Mouse (Mus musculus) thymus, adult 2 months (tissue): ENCODE data around the gene Nptxr. TPM values are rescaled to one million over a fixed set of nuclear protein-coding genes. Genes with fewer than 3 reads are reported as not detected.
"Not testable (repeated sequence)": the region's sequence is repeated elsewhere in the genome, so short reads cannot be mapped to it uniquely, and the experiment has no call there.

Source experiments
- DNase-seq: peaks from one replicate; pipeline ENCODE4 v3.0.0; 2021
- H3K27ac ChIP-seq: fragments of 200-500 bp; 2 replicates; pipeline ENCODE4 v1.5.1; 2012; ENCODE audit warnings: low read length, control low read depth; ENCODE audit not compliant: control insufficient read depth, insufficient read depth
- H3K27me3 ChIP-seq: fragments of 200-500 bp; 2 replicates; pipeline ENCODE4 v1.6.1; 2012; ENCODE audit warnings: mild to moderate bottlenecking, low read length, moderate library complexity, mixed read lengths; ENCODE audit not compliant: control insufficient read depth, insufficient read depth
- H3K36me3 ChIP-seq: fragments of 200-500 bp; 2 replicates; pipeline ENCODE4 v1.6.1; 2012; ENCODE audit warnings: mild to moderate bottlenecking, low read length, moderate library complexity; ENCODE audit not compliant: control insufficient read depth, insufficient read depth
- H3K4me1 ChIP-seq: fragments of 200-500 bp; replicated peaks from 2 replicates; pipeline ENCODE4 v1.6.1; 2012; ENCODE audit warnings: low read length; ENCODE audit not compliant: control insufficient read depth, insufficient read depth
- H3K4me3 ChIP-seq: fragments of 200-500 bp; 2 replicates; pipeline ENCODE4 v1.5.1; 2012; ENCODE audit warnings: mild to moderate bottlenecking, low read length, control low read depth, moderate library complexity; ENCODE audit not compliant: control insufficient read depth, insufficient read depth
- CTCF ChIP-seq: fragments of 200-500 bp; IDR thresholded peaks from 2 replicates; pipeline ENCODE4 v1.5.1; 2012; ENCODE audit warnings: mild to moderate bottlenecking, control low read depth, low read length, moderate library complexity, borderline replicate concordance; ENCODE audit not compliant: control insufficient read depth, poor library complexity, insufficient read depth; ENCODE audit errors: extremely low read depth
- POLR2A ChIP-seq: fragments of 200-500 bp; IDR thresholded peaks from 2 replicates; pipeline ENCODE4 v1.6.1; 2012; ENCODE audit warnings: mild to moderate bottlenecking, low read length, control low read depth, moderate library complexity; ENCODE audit not compliant: control insufficient read depth, poor library complexity, insufficient read depth; ENCODE audit errors: extremely low read depth
- WGBS: fragments of 180-500 bp; shearing (Covaris S2); methylation state at CpG from one replicate; pipeline ENCODE4 v1.1.7; 2018; 5-methylcytosine and 5-hydroxymethylcytosine counted together
- polyA plus RNA-seq: library from polyadenylated mRNA; depleted of rRNA; stranded (reverse); fragments of >200 nt; gene quantifications from 2 replicates; pipeline ENCODE4 v1.2.3, GENCODE M21; 2012

The Nptxr gene
- polyA plus RNA-seq, 1 experiment, result 1.2 TPM

DNA sequence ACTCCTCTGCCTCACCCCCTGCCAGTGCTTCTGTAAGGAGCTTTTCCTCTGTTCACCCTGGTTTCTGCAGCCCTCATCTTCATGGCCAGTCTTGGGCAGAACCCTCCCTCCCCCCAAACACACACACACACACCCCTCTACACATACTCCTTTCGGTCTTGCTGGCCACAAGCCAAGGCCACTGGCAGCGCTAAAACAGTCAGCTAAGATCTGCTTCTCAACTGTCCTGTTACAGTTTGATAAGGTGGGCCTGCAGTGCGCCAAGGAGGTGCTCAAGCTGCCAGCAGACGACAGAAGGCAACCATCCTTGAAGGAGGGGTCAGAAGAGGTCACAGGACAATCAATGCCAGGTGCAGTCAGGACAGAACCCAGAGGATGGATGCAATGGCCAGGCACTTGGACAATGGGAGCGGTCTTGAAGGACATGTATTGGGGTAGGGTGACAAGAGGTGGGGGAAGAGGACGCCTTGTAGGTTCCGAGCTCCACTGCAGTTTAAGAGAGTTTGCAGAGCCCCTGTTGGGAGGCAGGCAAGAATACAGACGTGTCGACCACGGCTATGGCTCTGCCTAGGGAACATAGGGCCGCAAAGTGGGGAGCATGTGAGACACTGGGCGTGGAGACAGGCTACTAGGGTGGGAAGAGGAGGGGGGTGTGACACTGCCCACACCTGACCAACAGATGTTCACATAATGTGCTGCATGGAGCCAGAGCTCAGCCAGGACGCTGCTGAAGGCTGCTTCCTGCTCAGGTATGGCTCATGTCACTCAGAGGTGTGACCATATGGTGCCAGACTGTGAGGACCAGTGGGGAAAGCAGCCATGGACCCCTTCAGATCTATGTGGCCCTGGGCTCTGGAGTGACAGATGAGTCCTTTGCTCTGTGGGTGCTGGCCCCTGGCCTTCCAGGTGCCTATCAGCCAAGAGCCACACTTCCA, 18.0 kb upstream of the Nptxr start:
- no peak for TF ChIP-seq CTCF
- no peak for TF ChIP-seq POLR2A

DNA sequence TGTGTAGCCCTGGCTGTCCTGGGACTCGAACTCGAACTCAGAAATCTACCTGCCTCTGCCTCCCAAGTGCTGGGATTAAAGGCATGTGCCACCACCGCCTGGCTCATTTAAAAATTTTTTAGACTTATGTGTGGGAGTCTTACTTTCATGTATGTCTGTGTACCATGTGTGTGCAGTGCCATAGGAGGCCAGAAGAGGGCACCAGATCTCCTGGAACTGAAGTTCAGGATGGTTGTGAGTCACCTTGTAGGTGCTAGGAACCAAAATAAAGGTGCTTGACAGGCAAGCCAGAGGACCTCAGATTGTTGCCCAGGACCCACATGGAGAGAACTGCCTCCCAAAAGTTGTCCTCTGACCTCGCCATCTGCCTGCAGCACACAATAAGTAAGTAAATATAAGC, 13.8 kb upstream of the Nptxr start:
- H3K4me3 ChIP-seq, result no peak overlapping the region
- WGBS, result 88% methylated on average over 4 of the region's 4 CpGs
- H3K4me1 ChIP-seq, result no peaks in the 10 kb centered on the region
- no peaks in the 10 kb centered on the region; the same call in 1 of the 2 replicates for H3K27me3 ChIP-seq
- H3K27ac ChIP-seq, result no peak overlapping the region
- DNase-seq, result no peak
- TF ChIP-seq CTCF, result no peak
- no peak for TF ChIP-seq POLR2A
- peaks cover 3% of the 10 kb centered on the region; the same call in 1 of the 2 replicates for H3K36me3 ChIP-seq

More for the DNA sequence above, 18.0 kb upstream of the Nptxr start:
- DNase-seq, result no peak
- 90% methylated on average over 13 of the region's 13 CpGs for WGBS
- Histone ChIP-seq H3K4me3 (no peak overlapping the region), H3K4me1 (0 out of 2 replicates have a peak, but pooled peaks cover 2% of the 10 kb centered on the region), H3K27me3 (no peaks in the 10 kb centered on the region), H3K27ac (no peak overlapping the region), H3K36me3 (peaks cover 17% of the 10 kb centered on the region)

DNA sequence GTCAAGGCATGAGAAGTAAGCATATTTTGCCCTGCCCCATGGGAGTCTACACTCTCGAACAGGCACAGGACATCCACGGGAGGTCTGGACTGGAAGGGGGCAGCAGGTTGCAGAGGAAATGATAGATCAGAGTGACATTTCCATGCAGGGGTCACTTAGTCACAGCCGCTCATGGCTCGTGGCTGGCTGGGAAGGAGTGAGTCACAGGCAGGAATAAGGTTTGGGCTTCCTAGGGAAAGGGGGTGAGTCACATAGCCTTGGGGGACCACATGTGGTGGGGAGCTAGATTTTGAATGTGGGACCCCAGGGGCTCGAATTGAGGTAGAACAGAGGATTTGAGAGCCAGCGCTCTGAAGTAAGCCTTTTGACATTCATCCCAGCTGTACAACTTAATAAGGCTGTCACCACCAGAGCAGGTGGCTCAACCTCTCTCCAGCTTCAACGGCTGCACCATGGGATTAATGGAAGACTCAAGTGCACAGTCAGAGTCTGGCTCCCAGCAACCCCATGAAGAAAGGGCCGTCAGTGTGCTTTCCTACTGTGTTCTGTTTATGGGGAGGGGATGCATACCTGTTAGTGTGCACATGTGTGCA, 9.2 kb upstream of the Nptxr start:
- no peak for DNase-seq
- Histone ChIP-seq H3K4me1 (no peaks in the 10 kb centered on the region), H3K4me3 (no peak overlapping the region), H3K36me3 (no peaks in the 10 kb centered on the region), H3K27ac (no peak overlapping the region), H3K27me3 (no peaks in the 10 kb centered on the region; the same call in 1 of the 2 replicates)
- no peak for TF ChIP-seq POLR2A
- WGBS, result 50% methylated on average over 8 of the region's 8 CpGs

DNA sequence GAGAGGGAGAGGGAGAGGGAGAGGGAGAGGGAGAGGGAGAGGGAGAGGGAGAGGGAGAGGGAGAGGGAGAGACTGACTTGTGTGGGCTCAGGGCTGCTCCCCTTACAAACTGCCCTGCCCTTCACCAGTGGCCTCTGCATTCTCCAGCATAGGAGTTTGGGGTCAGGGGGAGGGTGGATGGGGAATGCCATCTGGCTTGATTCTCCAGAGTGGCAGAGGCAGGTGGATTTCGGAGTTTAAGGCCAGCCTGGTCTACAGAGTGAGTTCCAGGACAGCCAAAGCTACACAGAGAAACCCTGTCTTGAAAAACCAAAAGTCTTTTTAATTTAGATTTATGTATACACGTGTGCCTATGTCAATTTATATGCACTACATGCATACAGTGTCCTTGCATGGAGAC, 8.3 kb upstream of the Nptxr start:
- not testable (repeated sequence) for H3K27ac ChIP-seq, H3K36me3 ChIP-seq, H3K4me1 ChIP-seq, DNase-seq, H3K4me3 ChIP-seq, H3K27me3 ChIP-seq
- WGBS, result 69% methylated on average over 2 of the region's 2 CpGs

DNA sequence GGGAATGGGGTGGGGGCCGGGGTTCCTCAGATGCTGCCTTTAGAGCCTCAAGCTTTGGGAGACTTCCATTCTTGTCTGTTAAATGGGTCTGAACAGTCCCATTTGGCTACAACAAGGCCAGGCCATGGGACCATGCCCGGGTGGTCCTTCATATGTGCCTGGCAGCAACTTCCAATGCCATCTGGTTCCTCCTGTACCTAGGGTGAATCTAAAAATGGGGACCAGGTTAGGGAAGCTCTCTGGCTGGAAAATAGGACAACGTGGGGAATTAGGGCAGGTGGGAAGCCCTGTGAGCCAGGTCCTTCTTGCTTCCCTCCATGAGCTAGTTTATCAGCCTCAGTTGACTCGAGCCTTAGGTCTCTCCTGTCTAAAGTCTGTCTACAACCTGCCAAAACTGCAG, 6.4 kb upstream of the Nptxr start:
- no peak overlapping the region for H3K27ac ChIP-seq
- no peaks in the 10 kb centered on the region for H3K4me1 ChIP-seq
- H3K27me3 ChIP-seq, result peaks cover 3% of the 10 kb centered on the region; the same call in 1 of the 2 replicates
- no peak overlapping the region for H3K4me3 ChIP-seq
- 72% methylated on average over 4 of the region's 4 CpGs for WGBS
- no peak for DNase-seq
- H3K36me3 ChIP-seq, result no peaks in the 10 kb centered on the region
- TF ChIP-seq CTCF, result no peak
- no peak for TF ChIP-seq POLR2A

DNA sequence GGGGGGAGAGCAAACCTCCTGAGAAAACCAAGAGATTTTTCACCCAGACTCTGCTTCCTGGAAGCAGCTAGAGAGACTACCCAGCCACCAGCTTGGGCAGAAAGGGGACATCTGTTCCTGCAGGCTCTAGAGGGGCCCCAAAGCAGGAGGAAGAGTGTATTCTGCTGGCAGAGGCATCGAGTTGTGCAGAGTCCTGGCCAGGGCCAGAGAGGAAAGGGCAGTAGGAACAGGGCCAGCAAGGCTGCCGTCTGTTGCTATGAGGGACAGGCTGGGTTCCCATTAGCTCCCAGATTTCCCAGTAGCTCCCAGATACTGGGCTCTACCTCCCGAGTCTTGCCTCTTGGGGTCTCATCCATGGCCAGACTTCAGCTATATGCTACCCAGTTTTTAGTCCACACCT, 5.5 kb upstream of the Nptxr start:
- TF ChIP-seq POLR2A (no peak), CTCF (no peak)
- Histone ChIP-seq H3K27ac (no peak overlapping the region), H3K4me3 (no peak overlapping the region), H3K4me1 (no peaks in the 10 kb centered on the region), H3K36me3 (no peaks in the 10 kb centered on the region), H3K27me3 (peaks cover 11% of the 10 kb centered on the region)
- no peak for DNase-seq
- 66% methylated on average over 3 of the region's 3 CpGs for WGBS

DNA sequence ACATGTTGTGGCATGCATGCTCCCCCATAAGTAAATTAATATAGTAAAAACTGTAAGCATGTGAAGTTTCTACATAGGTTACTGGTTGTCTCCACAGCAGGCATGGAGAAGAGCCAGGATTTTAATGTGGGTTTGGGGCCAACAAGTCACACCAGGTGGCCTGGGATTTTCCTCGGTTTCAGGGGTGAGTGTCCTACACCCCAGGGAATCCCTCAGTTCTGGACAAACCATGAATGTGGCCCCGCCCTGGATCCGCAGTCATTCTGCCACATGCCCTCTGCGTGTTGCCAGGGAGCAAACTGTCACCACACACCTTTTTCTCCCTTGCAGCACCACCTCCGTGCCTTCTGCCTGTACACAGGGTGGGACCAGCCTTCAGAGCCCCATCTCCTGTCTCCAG, 4.1 kb upstream of the Nptxr start:
- DNase-seq, result no peak

More for the DNA sequence above, 4.1 kb upstream of the Nptxr start:
- no peak overlapping the region for H3K27ac ChIP-seq
- peaks cover 18% of the 10 kb centered on the region for H3K27me3 ChIP-seq
- no peak overlapping the region for H3K4me3 ChIP-seq
- TF ChIP-seq CTCF (no peak), POLR2A (no peak)
- H3K4me1 ChIP-seq, result peaks cover 7% of the 10 kb centered on the region; the same call in 1 of the 2 replicates
- WGBS, result 80% methylated on average over 5 of the region's 5 CpGs
- no peaks in the 10 kb centered on the region for H3K36me3 ChIP-seq
